Mouse (Mus musculus) splenic B cell, adult 2 months (primary cell): ENCODE data around the gene Gm773.
"Not testable (repeated sequence)": the region's sequence is repeated elsewhere in the genome, so short reads cannot be mapped to it uniquely, and the experiment has no call there.

ENCODE experiments used
- DNase-seq: peaks from one replicate; pipeline ENCODE4 v3.0.0-alpha.2; 2011; ENCODE audit warnings: low read depth, low spot score
- H3K27me3 ChIP-seq: 2 replicates; pipeline ENCODE4 v1.6.1; 2012; ENCODE audit warnings: mild to moderate bottlenecking, low read length, moderate library complexity, mixed read lengths; ENCODE audit not compliant: control insufficient read depth, poor library complexity, insufficient read depth, severe bottlenecking
- H3K36me3 ChIP-seq: 2 replicates; pipeline ENCODE4 v1.6.1; 2012; ENCODE audit warnings: mild to moderate bottlenecking, low read length, moderate library complexity, mixed read lengths; ENCODE audit not compliant: control insufficient read depth, poor library complexity, insufficient read depth, severe bottlenecking

Gm773 gene

GRCm38 (mm10) chrX:56212771-56213170, at the start of gene Gm773:
Gene Gm773, minus strand, starts transcription at chrX:56212881.
- peak; percentile 0 for DNase-seq
- no peaks in the 10 kb centered on the region for H3K36me3 ChIP-seq
- no peaks in the 10 kb centered on the region for H3K27me3 ChIP-seq

- H3K27me3 ChIP-seq, DNase-seq, H3K36me3 ChIP-seq: not testable (repeated sequence)
These were observed 26.2 kb downstream of the Gm773 start for GRCm38 (mm10) chrX:56186449-56186848.

- Histone ChIP-seq H3K27me3 (no peaks in the 10 kb centered on the region), H3K36me3 (no peaks in the 10 kb centered on the region)
- DNase-seq: no peak
These were observed 61.3 kb downstream of the Gm773 start for GRCm38 (mm10) chrX:56151396-56151795.
